Mouse (Mus musculus) adrenal gland, adult 8-10 months (tissue): ENCODE results near the gene Pik3r6. TPM values are rescaled to one million over a fixed set of nuclear protein-coding genes. Genes with fewer than 3 reads are reported as not detected.
A peak's percentile ranks its signal among the peaks of the same experiment; 100 is the strongest.

Experiments used
- DNase-seq: peaks from one replicate; pipeline ENCODE4 v3.0.0; 2022
- total RNA-seq, 4 experiments: library from RNA; stranded (reverse); gene quantifications; 2 replicates each; pipeline ENCODE4 v1.2.4; 2022

The Pik3r6 gene
- total RNA-seq, 4 experiments from 2014 or later, result 2.4 to 4.8 (median 3.5) TPM

DNA sequence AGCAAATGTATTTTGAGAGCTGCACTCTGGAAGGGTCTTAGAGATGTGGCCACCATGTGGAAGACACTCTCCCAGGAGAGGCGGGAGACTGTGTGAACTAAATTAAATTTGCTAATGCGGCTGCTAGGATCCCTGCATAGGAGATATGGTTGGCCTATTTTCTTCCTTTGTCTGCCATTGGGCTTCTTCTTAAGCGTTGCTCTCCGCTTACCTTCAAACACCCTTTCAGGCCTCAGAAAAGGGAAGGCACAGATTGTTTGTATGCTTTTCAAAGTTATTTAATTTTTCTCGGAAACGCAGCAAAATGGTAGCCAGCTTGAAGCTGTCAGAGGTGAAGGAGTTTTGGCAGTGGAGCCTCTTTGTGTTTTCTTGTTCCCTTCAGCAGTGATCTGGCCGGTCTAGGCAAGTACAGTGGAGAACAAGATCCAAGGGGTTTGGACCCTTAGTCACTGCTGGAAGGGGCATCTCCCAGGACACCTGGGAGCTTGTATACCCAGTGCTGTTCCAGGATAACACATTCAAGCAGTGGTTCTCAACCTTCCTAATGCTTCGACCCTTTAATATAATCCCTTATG is 81.2 kb downstream of the Pik3r6 start:
- DNase-seq, result no peak

DNA sequence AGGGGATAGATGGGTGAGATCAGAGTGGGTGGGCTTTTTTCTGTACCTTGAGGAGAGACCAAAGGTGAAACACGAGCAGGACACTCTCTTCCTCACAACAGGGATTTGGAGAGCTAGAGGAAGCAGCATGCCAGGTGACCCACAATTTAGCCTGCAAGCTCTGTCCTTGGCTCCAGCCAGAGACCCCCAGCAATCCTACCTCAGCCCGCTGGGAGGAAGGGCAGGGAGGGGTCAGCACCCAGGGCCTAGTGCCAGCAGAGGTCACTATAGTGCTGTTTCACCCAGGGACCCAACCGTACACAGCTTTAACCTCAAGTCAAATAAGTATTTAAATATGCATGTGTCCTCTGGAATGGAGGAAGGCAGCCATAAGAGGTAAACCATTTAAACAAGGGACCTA is 83.1 kb downstream of the Pik3r6 start:
- DNase-seq, result no peak

DNA sequence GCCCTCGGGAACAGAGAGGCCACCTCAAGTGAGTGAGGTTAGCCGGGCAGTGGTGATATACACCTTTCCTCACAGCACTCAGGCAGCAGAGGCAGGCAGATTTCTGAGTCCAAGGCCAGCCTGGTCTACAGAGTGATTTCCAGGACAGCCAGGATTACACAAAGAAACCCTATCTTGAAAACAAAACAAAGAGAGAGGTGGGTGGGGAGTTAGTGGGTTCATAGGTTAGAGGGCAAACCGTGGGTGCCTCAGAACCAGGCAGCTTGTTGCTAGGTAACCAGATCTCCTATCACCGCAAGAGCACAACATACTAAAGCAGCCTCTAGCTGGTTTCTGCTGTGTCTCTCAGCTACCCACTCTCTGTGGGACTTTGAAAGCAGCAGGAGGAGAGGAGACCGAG is 83.9 kb downstream of the Pik3r6 start, which contains the start of gene Ccdc42:
TSS of gene Ccdc42 (plus strand) at position 301 of the 400 bp plus-strand sequence.
- DNase-seq, result no peak

DNA sequence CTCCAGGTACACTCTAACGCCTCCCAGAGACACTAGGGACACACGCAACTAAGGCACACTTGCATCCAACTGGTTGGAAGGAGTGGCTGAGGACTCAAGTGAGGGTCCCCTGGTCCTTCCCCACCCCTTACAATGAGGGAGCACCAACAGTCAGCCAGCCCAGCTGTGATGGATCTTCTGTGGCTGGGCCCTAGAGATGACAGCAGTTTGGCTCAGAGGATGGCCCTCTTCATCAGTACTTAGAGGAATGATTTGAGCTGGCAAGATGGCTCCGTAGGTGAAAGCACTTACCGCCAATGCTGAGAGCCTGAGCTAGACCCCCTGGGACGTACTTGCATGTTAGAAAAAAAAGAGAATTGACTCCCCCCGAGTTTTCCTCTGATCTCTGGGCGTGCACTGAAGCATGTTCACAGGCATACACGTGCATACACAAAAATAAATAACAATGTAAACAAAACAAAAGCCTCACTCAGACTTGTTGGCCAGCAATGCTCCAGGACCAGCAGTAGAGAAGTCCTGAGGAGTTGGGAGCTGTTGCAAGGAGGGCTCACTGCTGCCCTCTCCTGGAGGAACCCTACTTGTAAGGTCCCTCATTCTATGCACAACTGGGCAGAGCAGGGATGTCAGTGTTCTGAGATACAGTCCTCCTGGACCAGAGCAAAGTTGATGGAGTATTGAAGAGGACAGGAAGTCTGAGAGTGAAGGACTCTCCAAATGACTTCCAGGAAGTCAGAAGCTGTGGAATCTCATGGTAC is 86.4 kb downstream of the Pik3r6 start:
- DNase-seq, result peak; percentile 47

DNA sequence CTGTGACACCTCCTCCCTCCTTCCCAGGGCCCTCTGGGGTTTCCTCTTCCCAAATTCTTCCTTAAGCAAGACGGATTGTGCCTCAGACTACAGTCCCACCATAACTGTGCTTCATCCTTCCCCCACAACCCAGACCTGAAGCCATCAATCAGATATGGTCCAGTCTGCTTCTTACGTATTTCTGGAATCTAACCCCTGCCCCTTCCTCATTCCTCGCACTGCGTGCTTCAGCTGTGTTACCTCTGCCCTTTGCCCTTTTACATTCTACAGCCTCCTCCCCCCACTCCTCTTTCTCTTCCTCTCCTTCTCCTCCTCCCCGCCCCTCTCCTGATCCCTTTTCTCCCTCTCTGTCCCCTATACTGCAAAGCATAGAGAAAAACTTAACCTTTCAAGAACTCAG is 88.9 kb downstream of the Pik3r6 start:
- DNase-seq, result no peak

DNA sequence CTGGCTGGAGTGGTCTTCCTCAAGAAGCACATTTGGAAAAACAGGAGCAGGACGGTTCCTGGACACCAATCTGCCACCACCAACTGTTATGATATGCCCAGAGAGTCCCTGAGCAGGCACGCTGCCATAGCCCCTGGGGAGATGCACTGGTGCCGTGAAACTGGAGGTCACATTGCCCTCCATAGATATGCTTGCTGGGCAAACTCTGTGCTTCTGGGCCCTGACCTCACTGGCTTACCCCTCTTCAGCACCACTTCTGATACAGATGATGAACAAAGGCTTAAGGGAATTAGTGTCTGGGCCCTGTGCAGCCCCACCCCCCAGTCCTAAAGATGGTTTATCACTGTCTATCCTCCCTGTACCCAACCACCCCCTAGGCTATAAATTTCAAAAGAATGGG is 90.4 kb downstream of the Pik3r6 start:
- DNase-seq, result no peak

DNA sequence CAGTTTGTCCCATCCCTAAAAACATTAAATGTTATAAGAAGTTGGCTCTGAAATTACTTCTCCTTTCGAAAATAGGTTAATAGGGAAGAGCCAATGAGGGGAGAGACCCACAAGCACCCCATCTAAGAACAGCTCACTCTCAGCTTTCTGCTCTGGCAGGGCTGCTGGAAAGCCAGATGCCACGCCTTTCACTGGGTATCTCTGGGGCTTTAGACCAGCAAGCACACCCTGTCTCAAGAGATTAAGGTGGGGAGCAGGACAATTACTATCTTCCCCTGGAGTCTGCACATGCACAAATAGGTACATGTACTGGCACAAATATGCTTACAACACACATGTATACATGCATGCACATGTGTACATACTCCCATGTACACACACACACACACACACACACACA is 95.1 kb downstream of the Pik3r6 start:
- DNase-seq, result no peak

DNA sequence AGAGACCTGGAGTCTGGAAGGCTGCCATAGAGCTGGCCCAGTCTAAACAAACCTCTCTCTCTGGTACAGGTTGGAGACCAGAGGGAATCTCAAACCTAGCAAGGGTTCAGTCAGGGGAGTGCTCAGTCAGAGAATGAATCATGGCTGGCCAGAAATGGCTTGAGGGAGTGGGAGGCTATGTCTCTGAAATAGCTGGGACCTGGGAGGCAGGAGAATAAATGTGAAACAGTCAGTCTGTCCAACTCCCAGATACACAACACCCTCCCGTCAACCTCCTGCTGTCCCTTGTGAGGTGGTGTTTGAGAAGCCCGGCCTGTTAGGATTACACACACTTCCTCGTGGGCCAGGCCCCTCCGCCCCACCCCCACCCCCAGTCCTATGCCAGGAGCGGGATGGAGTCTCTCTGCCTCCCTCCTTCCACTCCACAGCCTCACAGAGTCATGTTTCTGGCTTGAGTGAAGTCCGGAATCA is 97.8 kb downstream of the Pik3r6 start:
- DNase-seq, result no peak

DNA sequence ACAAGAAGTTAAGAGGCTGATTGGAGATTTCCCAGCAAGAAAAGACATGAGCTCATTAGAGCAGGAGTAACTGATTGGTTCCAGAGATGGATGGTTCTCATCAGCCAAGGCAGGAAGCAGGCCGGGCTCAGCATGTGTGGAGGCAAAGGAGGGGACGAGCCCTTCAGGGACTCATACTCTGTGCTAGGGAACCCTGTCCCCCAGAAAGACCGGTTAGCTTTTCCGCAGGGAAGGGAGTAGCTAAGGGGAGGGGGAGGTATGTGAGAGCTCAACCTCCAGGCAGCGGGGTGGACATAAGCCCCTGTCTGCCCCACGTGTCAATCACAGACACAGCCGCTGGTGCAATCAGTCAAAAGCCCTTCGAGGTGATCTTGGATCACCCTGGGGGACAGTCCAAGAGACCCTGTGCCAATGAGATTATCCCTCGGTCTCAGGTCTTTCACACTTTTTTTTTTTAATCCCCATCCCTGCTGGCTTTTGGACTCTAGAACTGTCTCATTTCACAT is 98.7 kb downstream of the Pik3r6 start:
- no peak for DNase-seq

Other genes with a start within 250 kb of the Pik3r6 start
- gene Ntn1, start 102.2 kb upstream of the Pik3r6 start, total RNA-seq, result 10 to 100 TPM; 14.3 to 20.8 (median 16.2) TPM
- 1 to 10 TPM; 1.7 to 4.6 (median 2.9) TPM for gene Pik3r5, start 70.9 kb upstream of the Pik3r6 start, total RNA-seq
- gene Mfsd6l, start 53.2 kb downstream of the Pik3r6 start, total RNA-seq, result under 1 TPM in 2 of 4 experiments, not detected in 2; 0.13 to 0.55 TPM
- not detected for gene Ccdc42, start 84.0 kb downstream of the Pik3r6 start, total RNA-seq
- 10 to 100 TPM; 42.2 to 60.3 (median 49.1) TPM for gene Myh10, start 188.5 kb downstream of the Pik3r6 start, total RNA-seq